Mouse (Mus musculus) forebrain, embryonic 11.5 days (tissue): ENCODE results near the gene Tmem106a. TPM values are rescaled to one million over a fixed set of nuclear protein-coding genes. Genes with fewer than 3 reads are reported as not detected.
"Not testable (repeated sequence)": the region's sequence is repeated elsewhere in the genome, so short reads cannot be mapped to it uniquely, and the experiment has no call there.

Experiments used
- ATAC-seq: fragments of 200-750 bp; cut with Nextera tagmentation; replicated peaks from 2 replicates; pipeline ENCODE4 v1.8.0; 2017; ENCODE audit warnings: moderate TSS enrichment; ENCODE audit not compliant: low FRiP score
- DNase-seq: peaks from one replicate; pipeline ENCODE4 v3.0.0-alpha.2; 2017; ENCODE audit warnings: low spot score
- H3K27ac ChIP-seq: fragments of 300-500 bp; sonication (generic); 2 replicates; pipeline ENCODE4 v1.5.1; 2014; ENCODE audit warnings: low read depth, low read length
- H3K27me3 ChIP-seq: fragments of 300-500 bp; sonication (generic); 2 replicates; pipeline ENCODE4 v1.6.1; 2014; ENCODE audit warnings: mild to moderate bottlenecking, low read length, mixed read lengths; ENCODE audit not compliant: control insufficient read depth, insufficient read depth
- H3K36me3 ChIP-seq: fragments of 300-500 bp; sonication (generic); 2 replicates; pipeline ENCODE4 v1.6.1; 2014; ENCODE audit warnings: mild to moderate bottlenecking, low read length, moderate library complexity, mixed read lengths; ENCODE audit not compliant: control insufficient read depth, insufficient read depth
- H3K4me1 ChIP-seq: fragments of 300-500 bp; sonication (generic); replicated peaks from 2 replicates; pipeline ENCODE4 v1.6.1; 2014; ENCODE audit warnings: low read length, mixed read lengths; ENCODE audit not compliant: control insufficient read depth, insufficient read depth
- H3K4me2 ChIP-seq: fragments of 300-500 bp; sonication (generic); 2 replicates; pipeline ENCODE4 v1.6.1; 2014; ENCODE audit warnings: low read depth, mild to moderate bottlenecking, low read length, moderate library complexity, mixed read lengths; ENCODE audit not compliant: severe bottlenecking
- H3K4me3 ChIP-seq: fragments of 300-500 bp; sonication (generic); 2 replicates; pipeline ENCODE4 v1.5.1; 2014; ENCODE audit warnings: low read depth, low read length
- H3K9ac ChIP-seq: fragments of 300-500 bp; sonication (generic); 2 replicates; pipeline ENCODE4 v1.6.1; 2014; ENCODE audit warnings: low read length
- H3K9me3 ChIP-seq: fragments of 300-500 bp; sonication (generic); 2 replicates; pipeline ENCODE4 v1.6.1; 2016; ENCODE audit warnings: low read length, mixed read lengths; ENCODE audit not compliant: control insufficient read depth
- WGBS: fragments of 180-500 bp; shearing (Covaris S2); extraction: QIAGEN DNeasy Blood & Tissue Kit; methylation state at CpG from one replicate; pipeline ENCODE4 v1.1.7; 2014; 5-methylcytosine and 5-hydroxymethylcytosine counted together
- polyA plus RNA-seq: library from polyadenylated mRNA; unstranded; fragments of >200 nt; fragmentation: Nextera tagmentation; extraction: Ambion mirVana; gene quantifications from 2 replicates; pipeline ENCODE4 v1.2.1, GENCODE M21; 2014

Tmem106a gene
- polyA plus RNA-seq, 1 experiment from 2014 or later = 3.0 TPM

- Histone ChIP-seq H3K27ac (peak overlapping the region; percentile 66; the same call in 1 of the 2 replicates), H3K4me3 (peak overlapping the region; percentile 25), H3K4me2 (peak overlapping the region; percentile 42), H3K9ac (peak overlapping the region; percentile 57)
- not testable (repeated sequence) for H3K36me3 ChIP-seq, H3K9me3 ChIP-seq, H3K27me3 ChIP-seq, H3K4me1 ChIP-seq
- 6% methylated on average over 50 of the region's 53 CpGs for WGBS
- peak; percentile 89 for DNase-seq
- ATAC-seq = peak; percentile 74
Observed at GRCm38 (mm10) chr11:101640857-101641709, 59.0 kb downstream of the Tmem106a start.

Other genes with a start within 250 kb of the Tmem106a start
- gene G6pc, start 214.7 kb upstream of the Tmem106a start, polyA plus RNA-seq = not detected in 2 replicates
- 101 and 111 TPM in 2 replicates for gene Aarsd1, start 164.6 kb upstream of the Tmem106a start, polyA plus RNA-seq
- 8.2 and 9.5 TPM in 2 replicates for gene Gm27029, start 157.4 kb upstream of the Tmem106a start, polyA plus RNA-seq
- 22.5 and 24.5 TPM in 2 replicates for gene Rundc1, start 157.2 kb upstream of the Tmem106a start, polyA plus RNA-seq
- 1.6 and 2.7 TPM in 2 replicates for gene Ptges3l, start 156.9 kb upstream of the Tmem106a start, polyA plus RNA-seq
- gene Rpl27, start 139.9 kb upstream of the Tmem106a start, polyA plus RNA-seq = 370 and 424 TPM in 2 replicates
- 3.8 and 3.9 TPM in 2 replicates for gene Ifi35, start 133.8 kb upstream of the Tmem106a start, polyA plus RNA-seq
- 43.5 and 49.0 TPM in 2 replicates for gene Rnd2, start 117.2 kb upstream of the Tmem106a start, polyA plus RNA-seq
- 47.0 and 51.4 TPM in 2 replicates for gene Vat1, start 116.0 kb upstream of the Tmem106a start, polyA plus RNA-seq
- 27.8 and 32.1 TPM in 2 replicates for gene Brca1, start 30.3 kb upstream of the Tmem106a start, polyA plus RNA-seq
- gene Nbr1, start 30.1 kb upstream of the Tmem106a start, polyA plus RNA-seq = 96.0 and 97.1 TPM in 2 replicates
- 0.44 TPM in 1 of 2 replicates, not detected in the other for gene Gm11634, start 17.0 kb downstream of the Tmem106a start, polyA plus RNA-seq
- 45.6 and 50.7 TPM in 2 replicates for gene Rdm1, start 45.0 kb downstream of the Tmem106a start, polyA plus RNA-seq
- 8.0 and 10.6 TPM in 2 replicates for gene Arl4d, start 83.3 kb downstream of the Tmem106a start, polyA plus RNA-seq
- gene Dhx8, start 150.7 kb downstream of the Tmem106a start, polyA plus RNA-seq = 43.6 and 46.4 TPM in 2 replicates
- 7.6 and 10.4 TPM in 2 replicates for gene Etv4, start 203.1 kb downstream of the Tmem106a start, polyA plus RNA-seq